Mouse (Mus musculus) heart, embryonic 12.5 days (tissue): ENCODE results near the gene Armc10. TPM values are rescaled to one million over a fixed set of nuclear protein-coding genes. Genes with fewer than 3 reads are reported as not detected.

ENCODE experiments used
- ATAC-seq: fragments of 200-750 bp; cut with Nextera tagmentation; 2 replicates; pipeline ENCODE4 v1.8.0; 2017; ENCODE audit warnings: moderate TSS enrichment, moderate library complexity; ENCODE audit not compliant: insufficient number of reproducible peaks, low FRiP score
- H3K27ac ChIP-seq: fragments of 300-500 bp; sonication (generic); 2 replicates; pipeline ENCODE4 v1.5.1; 2016; ENCODE audit warnings: mild to moderate bottlenecking, moderate library complexity; ENCODE audit not compliant: poor library complexity, severe bottlenecking
- H3K27me3 ChIP-seq: fragments of 300-500 bp; sonication (generic); replicated peaks from 2 replicates; pipeline ENCODE4 v1.6.1; 2016; ENCODE audit warnings: mild to moderate bottlenecking, moderate library complexity
- H3K36me3 ChIP-seq: fragments of 300-500 bp; sonication (generic); 2 replicates; pipeline ENCODE4 v1.6.1; 2016; ENCODE audit warnings: mild to moderate bottlenecking, moderate library complexity
- H3K4me1 ChIP-seq: fragments of 300-500 bp; sonication (generic); replicated peaks from 2 replicates; pipeline ENCODE4 v1.6.1; 2016; ENCODE audit warnings: mild to moderate bottlenecking
- H3K4me2 ChIP-seq: fragments of 300-500 bp; sonication (generic); 2 replicates; pipeline ENCODE4 v1.6.1; 2016; ENCODE audit warnings: mild to moderate bottlenecking, moderate library complexity
- H3K4me3 ChIP-seq: fragments of 300-500 bp; sonication (generic); 2 replicates; pipeline ENCODE4 v1.5.1; 2016; ENCODE audit warnings: mild to moderate bottlenecking
- H3K9ac ChIP-seq: fragments of 300-500 bp; sonication (generic); 2 replicates; pipeline ENCODE4 v1.6.1; 2016; ENCODE audit warnings: mild to moderate bottlenecking, moderate library complexity
- H3K9me3 ChIP-seq: fragments of 300-500 bp; sonication (generic); replicated peaks from 2 replicates; pipeline ENCODE4 v1.6.1; 2016; ENCODE audit warnings: mild to moderate bottlenecking, moderate library complexity
- WGBS: fragments of 180-500 bp; shearing (Covaris S2); methylation state at CpG from one replicate; pipeline ENCODE4 v1.1.7; 2016; 5-methylcytosine and 5-hydroxymethylcytosine counted together
- polyA plus RNA-seq: library from polyadenylated mRNA; unstranded; fragments of >200 nt; fragmentation: Nextera tagmentation; extraction: Ambion mirVana; gene quantifications from 2 replicates; pipeline ENCODE4 v1.2.1, GENCODE M21; 2016

The Armc10 gene
- polyA plus RNA-seq, 1 experiment from 2014 or later: 21.7 TPM

DNA sequence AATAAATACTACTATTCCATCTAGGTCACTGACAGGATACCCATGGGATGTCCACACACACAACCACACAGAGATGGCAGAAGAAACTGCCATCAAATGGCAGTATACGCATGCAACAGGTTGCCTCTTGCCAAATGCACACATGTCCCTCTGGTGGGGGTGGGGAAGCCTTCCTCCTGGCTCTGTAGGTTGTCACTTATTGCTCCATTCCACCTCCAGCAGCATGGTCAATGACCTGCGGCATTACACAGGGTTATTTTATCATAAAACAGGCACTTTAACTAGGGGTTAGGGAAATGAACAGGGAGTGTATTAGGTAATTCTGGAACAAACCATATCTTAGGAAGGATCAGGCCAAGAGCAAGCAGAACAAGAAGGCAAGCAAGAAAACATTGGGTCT lies 23.7 kb downstream of the Armc10 start:
- Histone ChIP-seq H3K4me3 (no peak overlapping the region), H3K9ac (no peak overlapping the region), H3K4me1 (peaks cover 3% of the 10 kb centered on the region; the same call in 1 of the 2 replicates), H3K27ac (no peak overlapping the region), H3K36me3 (0 out of 2 replicates have a peak, but pooled peaks cover under 1% of the 10 kb centered on the region), H3K4me2 (no peak overlapping the region), H3K27me3 (no peaks in the 10 kb centered on the region), H3K9me3 (no peaks in the 10 kb centered on the region)
- no peak for ATAC-seq
- 87% methylated on average over 2 of the region's 2 CpGs for WGBS

DNA sequence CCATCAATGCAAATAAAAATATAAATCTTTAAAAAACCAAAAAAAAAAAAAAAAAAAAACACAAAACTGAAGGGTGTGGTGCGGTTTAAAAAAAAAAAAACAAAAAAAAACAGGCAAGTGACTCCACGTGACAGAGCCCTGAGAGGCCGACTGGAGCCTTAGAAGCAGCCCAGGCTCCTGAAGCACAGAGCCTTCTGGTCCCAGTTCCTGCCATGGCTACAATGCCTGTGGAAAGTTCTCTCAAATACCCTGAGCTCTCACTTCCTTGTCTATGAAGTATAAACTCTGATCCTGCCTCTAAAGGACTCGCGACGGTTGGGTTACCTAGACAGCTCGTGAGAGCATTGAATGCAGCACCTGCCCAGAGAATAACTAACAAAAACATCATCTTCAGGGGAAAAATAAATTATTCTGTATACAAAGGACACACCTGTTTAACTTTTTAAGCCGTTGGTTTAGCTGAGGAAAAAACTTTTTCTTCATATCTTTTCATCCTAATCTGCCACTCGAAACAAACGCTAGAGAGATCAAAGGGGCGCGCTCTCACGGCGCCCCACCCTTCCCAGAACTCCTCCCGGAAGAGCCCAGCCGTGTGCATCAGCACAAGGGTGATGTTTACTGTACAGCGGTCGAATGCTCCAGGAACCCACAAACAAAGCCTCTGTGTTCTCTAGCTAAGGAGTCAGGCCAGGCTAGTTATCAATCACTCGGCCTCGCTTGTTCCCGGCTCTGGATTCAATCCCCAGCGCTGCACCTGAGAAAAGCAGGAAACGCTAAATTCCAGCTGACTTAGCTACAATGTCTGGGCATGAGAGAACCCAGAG lies 27.4 kb downstream of the Armc10 start:
- Histone ChIP-seq H3K27me3 (no peaks in the 10 kb centered on the region), H3K4me3 (peak overlapping the region; percentile 20; the same call in 1 of the 2 replicates), H3K36me3 (peaks cover 17% of the 10 kb centered on the region), H3K4me2 (peak overlapping the region; percentile 57), H3K9ac (no peak overlapping the region), H3K4me1 (peaks cover 13% of the 10 kb centered on the region), H3K9me3 (peaks cover 2% of the 10 kb centered on the region; the same call in 1 of the 2 replicates), H3K27ac (peak overlapping the region; percentile 12; the same call in 1 of the 2 replicates)
- peak; percentile 95 for ATAC-seq
- 46% methylated on average over 23 of the region's 23 CpGs for WGBS

DNA sequence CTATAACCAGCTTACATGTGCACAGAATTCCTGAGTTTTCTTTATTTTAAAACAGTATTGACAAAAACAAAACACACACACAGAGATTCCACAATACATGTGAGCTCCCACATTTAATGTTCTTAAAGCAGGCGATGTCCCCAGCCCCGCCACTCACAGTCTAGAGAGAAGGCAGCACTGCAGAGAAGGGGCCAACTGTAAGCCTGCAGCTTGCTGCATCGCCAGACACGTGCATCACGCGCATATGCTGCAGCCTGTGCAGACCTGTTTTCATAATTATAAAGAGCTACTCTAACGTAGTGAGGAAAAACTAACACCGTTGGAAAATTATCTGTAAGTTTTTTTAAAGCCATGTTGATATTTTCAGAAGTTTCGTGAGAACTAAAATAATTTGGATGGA lies 28.1 kb downstream of the Armc10 start:
- Histone ChIP-seq H3K4me3 (no peak overlapping the region), H3K9ac (no peak overlapping the region), H3K4me1 (peaks cover 13% of the 10 kb centered on the region), H3K27me3 (no peaks in the 10 kb centered on the region), H3K4me2 (no peak overlapping the region), H3K9me3 (peaks cover 3% of the 10 kb centered on the region; the same call in 1 of the 2 replicates), H3K36me3 (peaks cover 19% of the 10 kb centered on the region), H3K27ac (no peak overlapping the region)
- 80% methylated on average over 9 of the region's 9 CpGs for WGBS
- ATAC-seq: no peak

DNA sequence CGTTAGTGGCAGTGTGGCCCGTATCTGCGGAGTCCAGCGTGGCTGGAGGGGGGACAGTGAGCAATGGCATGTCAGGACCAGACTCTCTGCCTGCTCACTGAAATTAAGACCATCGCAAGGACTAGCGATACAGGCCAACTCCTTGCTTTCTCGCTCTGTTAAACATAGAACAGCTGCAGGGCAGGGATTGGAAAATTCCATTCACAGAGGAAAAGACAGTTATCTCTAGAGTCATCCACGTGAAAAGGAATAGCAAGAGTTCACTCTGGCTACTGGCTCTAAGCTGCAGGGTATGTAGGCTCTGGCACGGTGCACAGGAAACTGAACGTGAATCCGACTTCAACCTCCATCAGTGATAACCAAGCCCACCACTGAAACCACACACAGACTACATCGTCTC lies 29.4 kb downstream of the Armc10 start:
- no peak overlapping the region for H3K4me2 ChIP-seq
- no peak overlapping the region for H3K9ac ChIP-seq
- H3K4me3 ChIP-seq: no peak overlapping the region
- H3K4me1 ChIP-seq: peaks cover 15% of the 10 kb centered on the region
- peaks cover 3% of the 10 kb centered on the region; the same call in 1 of the 2 replicates for H3K9me3 ChIP-seq
- no peak overlapping the region for H3K27ac ChIP-seq
- peaks cover 19% of the 10 kb centered on the region for H3K36me3 ChIP-seq
- H3K27me3 ChIP-seq: no peaks in the 10 kb centered on the region
- ATAC-seq: no peak
- 67% methylated on average over 12 of the region's 12 CpGs for WGBS

DNA sequence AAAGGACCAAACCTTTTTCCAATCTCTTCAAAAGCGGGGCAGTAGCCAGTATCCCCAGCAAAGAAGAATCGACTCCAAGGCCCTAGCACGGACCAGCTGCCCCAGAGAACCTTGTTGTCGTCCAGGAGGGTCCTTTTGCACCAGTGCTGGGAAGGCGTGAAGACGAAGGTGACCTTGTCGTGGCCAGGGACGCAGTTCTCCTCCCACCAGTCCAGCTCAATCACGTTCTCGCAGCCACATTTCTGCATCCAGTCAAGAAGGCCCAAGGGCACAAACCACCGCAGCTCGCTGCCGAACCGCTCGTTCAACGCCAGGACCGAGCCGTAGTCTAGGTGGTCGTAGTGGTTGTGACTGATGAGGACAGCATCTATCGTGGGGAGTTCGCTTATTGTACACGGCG lies 29.9 kb downstream of the Armc10 start:
- Histone ChIP-seq H3K4me3 (no peak overlapping the region), H3K4me2 (no peak overlapping the region), H3K36me3 (peaks cover 19% of the 10 kb centered on the region), H3K27ac (no peak overlapping the region), H3K9me3 (peaks cover 3% of the 10 kb centered on the region; the same call in 1 of the 2 replicates), H3K9ac (no peak overlapping the region), H3K4me1 (peaks cover 18% of the 10 kb centered on the region), H3K27me3 (no peaks in the 10 kb centered on the region)
- ATAC-seq: no peak
- 91% methylated on average over 23 of the region's 23 CpGs for WGBS

DNA sequence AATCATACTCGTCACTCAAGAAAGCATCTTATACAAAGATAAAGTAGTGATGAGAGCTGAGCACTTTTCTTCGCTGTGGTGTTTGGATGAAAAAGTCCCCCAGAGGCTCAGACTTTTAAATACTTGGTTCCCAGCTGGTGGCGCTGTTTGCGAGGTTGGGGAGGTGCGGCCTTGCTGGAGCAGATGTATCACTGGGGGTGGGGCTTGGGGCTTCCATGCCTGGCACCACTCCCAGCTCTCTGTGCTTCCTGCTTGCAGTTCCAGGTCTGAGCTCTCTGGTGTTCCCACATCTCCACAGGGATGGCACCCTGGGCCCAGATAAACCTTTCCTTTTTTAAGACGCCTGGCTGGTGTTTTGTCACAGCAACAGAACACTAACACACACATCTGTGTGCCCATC lies 32.3 kb downstream of the Armc10 start:
- WGBS: 88% methylated on average over 6 of the region's 6 CpGs
- H3K4me1 ChIP-seq: peaks cover 29% of the 10 kb centered on the region

DNA sequence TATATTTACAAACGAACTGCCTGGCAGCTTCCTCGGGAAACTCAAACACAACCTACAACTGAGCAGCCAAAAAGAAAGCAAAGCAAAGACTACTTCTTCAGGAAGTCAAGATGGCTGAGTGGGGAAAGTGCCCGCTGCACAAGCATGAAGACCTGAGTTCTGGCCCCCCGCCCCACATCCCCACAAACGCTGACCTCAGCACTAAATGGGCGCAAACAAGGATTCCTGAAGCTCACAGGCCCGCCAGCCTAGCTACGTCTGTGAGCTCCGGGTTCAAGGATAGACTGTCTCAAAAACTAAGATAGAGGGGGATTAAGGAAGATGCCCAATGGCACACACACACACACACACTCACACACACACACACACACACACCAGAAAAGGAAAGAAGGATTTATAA lies 32.8 kb downstream of the Armc10 start:
- no peak overlapping the region for H3K9ac ChIP-seq
- 92% methylated on average over 9 of the region's 9 CpGs for WGBS
- peaks cover 19% of the 10 kb centered on the region for H3K36me3 ChIP-seq
- no peaks in the 10 kb centered on the region for H3K27me3 ChIP-seq
- H3K4me1 ChIP-seq: peaks cover 26% of the 10 kb centered on the region
- no peak for ATAC-seq
- no peak overlapping the region for H3K4me2 ChIP-seq
- no peak overlapping the region for H3K4me3 ChIP-seq
- no peak overlapping the region for H3K27ac ChIP-seq
- peaks cover 3% of the 10 kb centered on the region; the same call in 1 of the 2 replicates for H3K9me3 ChIP-seq

More for the DNA sequence above, 32.3 kb downstream of the Armc10 start:
- no peak overlapping the region for H3K4me2 ChIP-seq
- H3K9me3 ChIP-seq: peaks cover 3% of the 10 kb centered on the region; the same call in 1 of the 2 replicates
- no peaks in the 10 kb centered on the region for H3K27me3 ChIP-seq
- H3K4me3 ChIP-seq: no peak overlapping the region
- no peak overlapping the region for H3K27ac ChIP-seq
- no peak overlapping the region for H3K9ac ChIP-seq
- peaks cover 19% of the 10 kb centered on the region for H3K36me3 ChIP-seq
- no peak for ATAC-seq

DNA sequence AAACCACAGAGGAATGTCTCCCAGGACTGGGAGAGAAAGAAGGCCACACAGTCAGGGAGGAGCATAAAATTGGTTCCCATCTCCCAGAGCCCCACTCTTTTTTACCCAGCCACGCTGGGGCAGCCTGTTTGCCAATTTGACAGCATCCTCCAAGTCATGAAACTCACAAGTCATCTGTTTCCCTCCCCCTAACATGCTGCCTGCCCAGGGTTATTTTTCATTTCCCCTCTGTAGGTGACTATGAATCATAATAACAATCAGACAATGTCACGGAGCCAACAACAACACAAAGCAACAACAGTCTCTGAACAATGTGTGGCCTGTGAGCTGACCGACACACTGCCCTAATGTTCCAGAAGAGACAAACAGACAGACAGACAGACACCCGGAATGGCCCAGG lies 34.4 kb downstream of the Armc10 start:
- peaks cover 22% of the 10 kb centered on the region for H3K4me1 ChIP-seq
- no peaks in the 10 kb centered on the region for H3K27me3 ChIP-seq
- no peak overlapping the region for H3K9ac ChIP-seq
- H3K27ac ChIP-seq: no peak overlapping the region
- no peak for ATAC-seq
- peaks cover 6% of the 10 kb centered on the region for H3K9me3 ChIP-seq
- 78% methylated on average over 4 of the region's 4 CpGs for WGBS
- H3K4me3 ChIP-seq: no peak overlapping the region
- H3K4me2 ChIP-seq: no peak overlapping the region
- H3K36me3 ChIP-seq: peaks cover 16% of the 10 kb centered on the region

DNA sequence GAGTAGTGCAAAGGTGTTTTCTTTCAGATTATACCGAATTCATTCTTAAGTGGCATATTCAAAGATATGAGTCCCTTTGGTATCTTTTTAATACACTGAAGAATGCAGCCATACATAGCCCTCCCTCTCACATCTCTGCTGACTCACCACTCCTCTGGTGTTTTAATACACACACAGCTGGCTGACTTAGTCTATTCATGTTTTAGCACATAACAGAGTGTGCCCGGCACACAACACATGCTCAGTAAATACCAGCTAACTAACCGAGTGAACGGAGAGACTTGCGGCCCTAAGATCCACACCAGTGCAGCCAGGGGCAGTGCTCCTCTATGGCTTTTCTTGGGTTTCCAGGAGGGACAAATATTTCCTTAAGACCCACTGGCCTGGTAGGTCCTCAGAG lies 35.3 kb downstream of the Armc10 start:
- Histone ChIP-seq H3K36me3 (peaks cover 9% of the 10 kb centered on the region), H3K27me3 (no peaks in the 10 kb centered on the region), H3K4me3 (no peak overlapping the region), H3K4me2 (0 out of 2 replicates have a peak overlapping the region, but pooled peaks have one; percentile 5), H3K9ac (no peak overlapping the region), H3K4me1 (peaks cover 16% of the 10 kb centered on the region), H3K27ac (no peak overlapping the region), H3K9me3 (peaks cover 6% of the 10 kb centered on the region)
- 70% methylated on average over 5 of the region's 5 CpGs for WGBS
- ATAC-seq: no peak

DNA sequence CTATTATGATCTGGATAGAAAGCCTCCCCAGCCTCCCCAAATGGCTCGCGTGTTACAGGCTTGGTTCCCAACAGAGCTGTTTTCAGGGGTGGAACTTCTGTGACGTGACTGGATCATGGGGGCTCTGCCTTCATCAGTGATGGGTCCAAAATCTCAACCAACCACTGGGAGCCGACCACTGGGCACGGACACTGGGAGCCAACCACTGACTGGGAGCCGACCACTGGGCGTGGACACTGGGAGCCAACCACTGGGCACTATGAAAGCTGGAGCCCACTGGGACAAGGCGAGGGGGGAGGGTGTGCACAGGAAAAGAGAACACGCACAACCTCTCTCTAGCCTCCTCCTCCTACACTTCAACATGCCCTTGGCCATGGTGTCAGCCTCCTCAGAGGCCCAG lies 38.2 kb downstream of the Armc10 start:
- WGBS: 88% methylated on average over 9 of the region's 9 CpGs
- no peak for ATAC-seq
- H3K4me3 ChIP-seq: no peak overlapping the region
- no peak overlapping the region for H3K27ac ChIP-seq
- H3K27me3 ChIP-seq: no peaks in the 10 kb centered on the region
- no peaks in the 10 kb centered on the region for H3K36me3 ChIP-seq
- H3K9me3 ChIP-seq: peaks cover 3% of the 10 kb centered on the region
- no peak overlapping the region for H3K9ac ChIP-seq
- no peak overlapping the region for H3K4me2 ChIP-seq
- peaks cover 16% of the 10 kb centered on the region for H3K4me1 ChIP-seq

DNA sequence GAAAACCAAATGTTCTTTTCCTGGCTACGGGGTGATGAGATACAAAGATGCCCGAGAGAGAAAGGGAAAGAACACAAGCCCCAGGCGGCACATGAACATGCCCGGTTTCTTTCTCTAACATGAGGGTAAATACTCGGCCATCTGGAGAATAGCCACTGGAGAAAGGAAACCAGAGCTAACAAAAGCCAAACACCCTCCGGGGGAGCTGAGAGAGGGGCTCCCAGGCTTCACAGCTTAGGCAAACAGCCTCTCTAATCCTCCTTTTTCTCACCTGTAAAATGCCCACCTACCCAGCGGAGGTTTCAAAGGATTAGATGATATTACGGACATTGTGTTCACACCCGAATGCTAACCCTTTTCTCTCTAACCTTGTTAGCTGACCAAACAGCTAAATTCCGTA lies 39.4 kb downstream of the Armc10 start:
- ATAC-seq: no peak
- no peaks in the 10 kb centered on the region for H3K36me3 ChIP-seq
- no peaks in the 10 kb centered on the region for H3K27me3 ChIP-seq
- no peak overlapping the region for H3K4me3 ChIP-seq
- no peak overlapping the region for H3K27ac ChIP-seq
- H3K9ac ChIP-seq: no peak overlapping the region
- H3K4me2 ChIP-seq: no peak overlapping the region
- H3K9me3 ChIP-seq: peaks cover 3% of the 10 kb centered on the region
- WGBS: 69% methylated on average over 10 of the region's 10 CpGs
- peaks cover 14% of the 10 kb centered on the region for H3K4me1 ChIP-seq
